Mouse (Mus musculus) thymus, adult 2 months (tissue): ENCODE results near the gene Tmem262. TPM values are rescaled to one million over a fixed set of nuclear protein-coding genes. Genes with fewer than 3 reads are reported as not detected.

Experiments
- DNase-seq: peaks from one replicate; pipeline ENCODE4 v3.0.0; 2021
- H3K27ac ChIP-seq: fragments of 200-500 bp; 2 replicates; pipeline ENCODE4 v1.5.1; 2012; ENCODE audit warnings: low read length, control low read depth; ENCODE audit not compliant: control insufficient read depth, insufficient read depth
- H3K27me3 ChIP-seq: fragments of 200-500 bp; 2 replicates; pipeline ENCODE4 v1.6.1; 2012; ENCODE audit warnings: mild to moderate bottlenecking, low read length, moderate library complexity, mixed read lengths; ENCODE audit not compliant: control insufficient read depth, insufficient read depth
- H3K36me3 ChIP-seq: fragments of 200-500 bp; 2 replicates; pipeline ENCODE4 v1.6.1; 2012; ENCODE audit warnings: mild to moderate bottlenecking, low read length, moderate library complexity; ENCODE audit not compliant: control insufficient read depth, insufficient read depth
- H3K4me1 ChIP-seq: fragments of 200-500 bp; replicated peaks from 2 replicates; pipeline ENCODE4 v1.6.1; 2012; ENCODE audit warnings: low read length; ENCODE audit not compliant: control insufficient read depth, insufficient read depth
- H3K4me3 ChIP-seq: fragments of 200-500 bp; 2 replicates; pipeline ENCODE4 v1.5.1; 2012; ENCODE audit warnings: mild to moderate bottlenecking, low read length, control low read depth, moderate library complexity; ENCODE audit not compliant: control insufficient read depth, insufficient read depth
- CTCF ChIP-seq: fragments of 200-500 bp; IDR thresholded peaks from 2 replicates; pipeline ENCODE4 v1.5.1; 2012; ENCODE audit warnings: mild to moderate bottlenecking, control low read depth, low read length, moderate library complexity, borderline replicate concordance; ENCODE audit not compliant: control insufficient read depth, poor library complexity, insufficient read depth; ENCODE audit errors: extremely low read depth
- POLR2A ChIP-seq: fragments of 200-500 bp; IDR thresholded peaks from 2 replicates; pipeline ENCODE4 v1.6.1; 2012; ENCODE audit warnings: mild to moderate bottlenecking, low read length, control low read depth, moderate library complexity; ENCODE audit not compliant: control insufficient read depth, poor library complexity, insufficient read depth; ENCODE audit errors: extremely low read depth
- WGBS: fragments of 180-500 bp; shearing (Covaris S2); methylation state at CpG from one replicate; pipeline ENCODE4 v1.1.7; 2018; 5-methylcytosine and 5-hydroxymethylcytosine counted together
- polyA plus RNA-seq: library from polyadenylated mRNA; depleted of rRNA; stranded (reverse); fragments of >200 nt; gene quantifications from 2 replicates; pipeline ENCODE4 v1.2.3, GENCODE M21; 2012; rRNA removed

Tmem262 gene
- polyA plus RNA-seq, result 0.70 and 1.5 TPM in 2 replicates

- H3K27ac ChIP-seq, result no peak within 1 kb of the TSS
- TF ChIP-seq CTCF, result no peak
- no peak for TF ChIP-seq POLR2A
- H3K27me3 ChIP-seq, result no peaks in the 10 kb centered on the region
- 98% methylated on average over 12 of the region's 12 CpGs for WGBS
- H3K4me3 ChIP-seq, result no peak within 1 kb of the TSS
- peaks cover 7% of the 10 kb centered on the region; the same call in 1 of the 2 replicates for H3K36me3 ChIP-seq
- no peak for DNase-seq
- peaks cover 17% of the 10 kb centered on the region for H3K4me1 ChIP-seq
Observed at GRCm38 (mm10) chr19:6079983-6080480, at the start of gene Tmem262. Gene Tmem262 (plus strand): TSS chr19:6080033.

DNA sequence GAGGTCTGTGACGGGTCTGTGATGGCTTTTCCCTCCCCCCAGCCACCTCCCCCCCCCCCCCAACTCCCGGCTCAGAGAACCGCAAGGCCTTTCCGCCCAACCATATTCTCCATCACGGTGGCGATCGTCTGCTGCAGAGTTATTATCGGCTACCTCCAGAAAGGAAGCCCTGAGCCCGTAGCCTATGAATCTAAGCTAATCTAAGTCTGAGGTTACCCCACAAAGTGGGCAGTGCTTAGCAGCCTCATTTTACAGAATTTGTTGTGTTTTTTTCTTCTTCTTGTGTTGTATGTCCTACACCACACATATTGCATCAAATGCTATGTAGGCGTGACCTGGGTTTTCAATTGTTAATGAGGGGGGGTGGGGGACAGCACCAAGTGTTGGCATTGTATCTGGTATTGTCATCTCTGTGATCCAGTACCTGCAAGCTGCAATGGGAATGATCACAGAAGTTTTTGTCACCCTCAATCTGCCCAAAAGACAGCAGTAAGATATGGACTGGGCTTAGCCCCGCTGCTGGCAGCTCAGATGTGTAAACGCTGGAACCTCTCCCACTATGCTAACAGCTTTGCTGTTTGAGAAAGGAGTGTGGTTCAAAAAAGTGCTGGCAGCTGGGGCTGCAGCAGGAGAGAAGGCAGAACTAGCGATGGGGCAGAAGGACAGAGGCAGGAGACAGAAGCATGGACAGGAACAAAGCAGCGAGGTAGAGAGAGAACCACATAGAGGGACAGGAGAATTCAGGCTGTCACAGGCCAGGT, 49.1 kb upstream of the Tmem262 start:
- no peak for DNase-seq
- TF ChIP-seq POLR2A (no peak), CTCF (no peak)
- Histone ChIP-seq H3K27me3 (no peaks in the 10 kb centered on the region), H3K27ac (no peak overlapping the region), H3K4me3 (no peak overlapping the region), H3K4me1 (no peaks in the 10 kb centered on the region), H3K36me3 (no peaks in the 10 kb centered on the region)
- 86% methylated on average over 14 of the region's 14 CpGs for WGBS

DNA sequence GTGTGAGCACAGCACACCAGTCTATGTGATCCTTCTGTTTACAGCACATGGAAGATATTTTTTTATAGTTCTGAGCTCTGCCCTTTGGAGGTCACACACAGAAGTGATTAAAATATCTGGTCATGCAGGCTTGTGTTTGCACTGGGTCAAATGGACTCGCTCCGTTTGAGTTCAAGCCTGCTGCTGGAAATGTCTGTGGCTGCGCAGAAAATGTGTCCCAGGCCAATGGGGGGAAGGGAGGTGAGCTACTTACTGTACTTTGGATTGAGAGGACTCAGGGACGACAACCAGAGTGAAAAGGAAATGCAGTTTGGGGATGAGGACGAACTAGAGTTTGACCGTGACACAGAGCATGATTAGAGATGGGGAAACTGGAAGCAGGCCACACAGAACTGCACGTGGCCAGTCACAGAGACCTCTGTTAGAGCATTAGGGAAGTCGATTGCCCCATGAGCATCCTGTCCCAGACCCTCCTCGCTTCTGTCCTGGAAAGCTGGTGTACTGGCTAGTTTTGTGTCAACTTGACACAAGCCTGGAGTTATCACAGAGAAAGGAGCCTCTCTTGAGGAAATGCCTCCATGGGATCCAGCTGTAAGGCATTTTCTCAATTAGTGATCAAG, 43.8 kb upstream of the Tmem262 start:
- Histone ChIP-seq H3K36me3 (no peaks in the 10 kb centered on the region), H3K4me3 (no peak overlapping the region), H3K27me3 (no peaks in the 10 kb centered on the region), H3K4me1 (no peaks in the 10 kb centered on the region), H3K27ac (no peak overlapping the region)
- no peak for DNase-seq
- TF ChIP-seq CTCF, result no peak
- TF ChIP-seq POLR2A, result no peak
- 68% methylated on average over 9 of the region's 9 CpGs for WGBS

DNA sequence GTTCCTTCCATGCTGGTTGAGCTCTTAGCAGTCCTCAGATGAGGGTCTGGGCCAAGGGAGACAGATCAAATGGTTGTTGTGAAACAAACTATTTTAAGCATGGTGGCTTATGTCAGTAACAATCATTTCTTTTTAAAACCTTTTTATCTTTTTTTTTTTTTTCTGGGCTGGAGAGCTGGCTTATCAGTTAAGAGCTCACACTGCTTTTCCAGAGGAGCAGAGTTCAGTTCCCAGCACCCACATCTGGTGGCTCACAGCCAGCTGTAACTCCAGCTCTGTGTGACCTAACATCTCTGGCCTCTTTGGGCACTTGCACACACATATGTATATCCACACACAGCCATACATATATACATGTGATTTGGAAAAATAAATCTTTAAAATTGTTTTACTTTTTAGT, 42.1 kb upstream of the Tmem262 start:
- DNase-seq, result no peak
- no peaks in the 10 kb centered on the region for H3K27me3 ChIP-seq
- H3K27ac ChIP-seq, result no peak overlapping the region

DNA sequence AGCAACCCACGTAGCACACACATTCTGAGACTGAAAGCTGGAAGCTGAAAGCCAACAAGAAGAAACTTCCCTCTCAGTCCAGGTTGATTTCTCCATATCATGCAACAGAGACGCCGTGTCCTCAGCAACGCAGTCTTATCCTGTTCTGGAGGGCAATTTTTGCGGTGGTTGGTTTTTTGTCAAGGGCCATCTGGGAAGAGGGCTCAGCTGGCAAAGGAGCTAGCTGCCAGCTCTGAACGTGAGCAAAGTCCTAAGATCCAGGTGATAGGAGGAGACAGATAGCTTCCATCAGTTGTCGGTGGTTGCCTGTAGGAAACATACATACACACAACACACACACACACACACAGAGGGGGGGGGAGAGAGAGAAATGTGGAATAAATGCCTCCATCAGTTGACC, 41.5 kb upstream of the Tmem262 start:
- no peak for DNase-seq
- Histone ChIP-seq H3K36me3 (no peaks in the 10 kb centered on the region), H3K4me3 (no peak overlapping the region), H3K4me1 (no peaks in the 10 kb centered on the region), H3K27ac (no peak overlapping the region), H3K27me3 (no peaks in the 10 kb centered on the region)
- no peak for TF ChIP-seq POLR2A
- no peak for TF ChIP-seq CTCF
- WGBS, result 87% methylated on average over 7 of the region's 7 CpGs

More for the DNA sequence above, 42.1 kb upstream of the Tmem262 start:
- no peak overlapping the region for H3K4me3 ChIP-seq
- H3K36me3 ChIP-seq, result no peaks in the 10 kb centered on the region
- TF ChIP-seq POLR2A (no peak), CTCF (no peak)
- no peaks in the 10 kb centered on the region for H3K4me1 ChIP-seq

- Histone ChIP-seq H3K27ac (no peak overlapping the region), H3K4me3 (no peak overlapping the region), H3K4me1 (peaks cover under 1% of the 10 kb centered on the region), H3K27me3 (no peaks in the 10 kb centered on the region), H3K36me3 (no peaks in the 10 kb centered on the region)
- TF ChIP-seq POLR2A (no peak), CTCF (no peak)
- no peak for DNase-seq
Observed at GRCm38 (mm10) chr19:6040002-6040401, 39.8 kb upstream of the Tmem262 start.
